Mouse (Mus musculus): ENCODE data around the gene Amy2a2.
"Not testable (repeated sequence)": the region's sequence is repeated elsewhere in the genome, so short reads cannot be mapped to it uniquely, and the experiment has no call there.

Gene Amy2a2

GRCm38 (mm10) chr3:113356558-113356957, at the start of gene Amy2a2:
TSS of gene Amy2a2 (minus strand) at chr3:113356658.
- not testable (repeated sequence) for DNase-seq

GRCm38 (mm10) chr3:113345484-113345883, 11.0 kb downstream of the Amy2a2 start:
- not testable (repeated sequence) for DNase-seq

- DNase-seq: not testable (repeated sequence)
Observed at GRCm38 (mm10) chr3:113323952-113324351, 32.5 kb downstream of the Amy2a2 start, which contains the start of gene Amy2a3. TSS of gene Amy2a3 (minus strand) at chr3:113324052.

GRCm38 (mm10) chr3:113312937-113313336, 43.5 kb downstream of the Amy2a2 start:
- not testable (repeated sequence) for DNase-seq
